Mouse (Mus musculus) ovary, postnatal 36 days (tissue): ENCODE results near the gene Ift81.
"Not testable (repeated sequence)": the region's sequence is repeated elsewhere in the genome, so short reads cannot be mapped to it uniquely, and the experiment has no call there.

Source experiments
- DNase-seq: peaks from one replicate; pipeline ENCODE4 v3.0.0; 2022; ENCODE audit warnings: low spot score, mixed read lengths

Ift81 gene

GRCm38 (mm10) chr5:122613908-122614732 lies at the start of gene Ift81:
Gene Ift81, minus strand, starts transcription at chr5:122614518.
- peak; percentile 93 for DNase-seq

DNA sequence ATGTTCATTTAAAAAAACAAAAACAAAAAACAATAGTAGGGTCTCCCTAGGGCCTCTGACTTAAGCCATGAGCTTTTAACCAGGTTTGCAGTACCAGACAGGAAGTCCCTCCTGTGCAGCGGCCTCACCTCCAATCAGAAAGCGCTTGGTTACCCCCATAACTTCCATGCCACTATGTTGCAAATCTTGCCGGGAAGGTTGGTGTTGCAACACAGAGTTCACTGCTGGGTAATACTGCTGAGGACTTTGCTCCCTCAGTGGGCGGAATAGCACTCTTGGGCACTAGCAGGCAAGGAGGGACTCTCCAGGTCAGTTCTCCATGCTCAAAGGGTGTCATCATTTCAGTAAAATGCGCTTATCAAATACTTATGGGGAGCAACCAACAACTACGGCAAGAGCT lies 48.2 kb upstream of the Ift81 start:
- DNase-seq: no peak

DNA sequence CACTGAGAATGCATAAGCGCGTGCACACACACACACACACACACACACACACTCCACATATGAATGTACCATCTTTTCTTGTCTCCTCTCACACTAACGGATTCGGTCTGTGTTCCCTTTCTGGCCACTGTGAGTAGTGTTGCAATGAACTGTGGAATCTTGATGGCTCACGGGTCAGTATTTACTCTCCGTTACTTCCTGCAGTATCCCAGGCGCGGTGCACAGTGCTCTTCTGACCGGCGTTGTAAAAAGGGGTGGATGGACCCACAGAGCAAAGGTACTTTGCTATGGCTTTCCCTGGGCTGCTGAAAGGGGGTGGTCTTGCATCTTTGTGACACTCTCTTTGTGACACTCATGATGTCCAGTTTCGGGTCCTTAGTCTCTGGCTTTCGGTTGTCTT lies 42.5 kb upstream of the Ift81 start:
- no peak for DNase-seq

GRCm38 (mm10) chr5:122654268-122654573 lies 39.9 kb upstream of the Ift81 start:
- no peak for DNase-seq

- DNase-seq: no peak
Measured at GRCm38 (mm10) chr5:122653446-122654267, 39.3 kb upstream of the Ift81 start.

DNA sequence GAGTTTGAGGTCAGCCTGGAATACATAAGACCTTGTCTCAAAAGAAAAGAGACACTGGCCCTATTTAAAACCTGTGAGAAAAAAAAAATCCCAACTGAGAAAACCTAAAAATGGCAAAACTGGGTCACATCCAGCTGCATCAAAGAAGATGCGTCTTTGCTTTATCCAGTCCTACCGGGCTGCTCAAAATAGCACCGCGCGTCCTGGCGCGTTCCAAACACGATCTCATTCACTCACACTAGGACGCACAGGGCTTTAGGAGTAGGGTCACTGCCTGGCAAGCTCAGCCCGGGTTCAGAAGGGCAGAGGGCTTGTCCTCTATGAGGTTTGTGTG lies 38.8 kb upstream of the Ift81 start:
- no peak for DNase-seq

GRCm38 (mm10) chr5:122652506-122652905 lies 38.2 kb upstream of the Ift81 start:
- DNase-seq: no peak

- DNase-seq: no peak
Measured at GRCm38 (mm10) chr5:122650100-122650499, 35.8 kb upstream of the Ift81 start.

DNA sequence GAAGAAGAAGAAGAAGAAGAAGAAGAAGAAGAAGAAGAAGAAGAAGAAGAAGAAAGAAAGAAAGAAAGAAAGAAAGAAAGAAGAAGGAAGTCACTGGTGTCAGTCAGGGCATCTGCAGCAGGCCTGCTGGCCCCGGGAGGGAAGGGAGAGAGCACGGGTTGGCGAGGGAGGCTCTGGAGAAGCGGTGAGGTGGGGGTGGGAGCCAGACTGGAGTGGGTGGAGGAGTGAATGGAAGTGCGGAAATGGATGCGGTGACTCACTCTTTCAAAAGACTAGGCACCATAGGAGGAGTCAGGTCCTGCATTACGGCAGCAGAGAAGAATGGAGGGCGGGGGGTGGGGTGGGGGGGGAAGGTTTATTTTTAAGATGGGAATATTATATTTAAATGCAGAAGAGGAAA lies 34.9 kb upstream of the Ift81 start:
- no peak for DNase-seq

GRCm38 (mm10) chr5:122647952-122648374 lies 33.6 kb upstream of the Ift81 start:
- not testable (repeated sequence) for DNase-seq

GRCm38 (mm10) chr5:122647256-122647924 lies 33.1 kb upstream of the Ift81 start:
- DNase-seq: no peak

DNA sequence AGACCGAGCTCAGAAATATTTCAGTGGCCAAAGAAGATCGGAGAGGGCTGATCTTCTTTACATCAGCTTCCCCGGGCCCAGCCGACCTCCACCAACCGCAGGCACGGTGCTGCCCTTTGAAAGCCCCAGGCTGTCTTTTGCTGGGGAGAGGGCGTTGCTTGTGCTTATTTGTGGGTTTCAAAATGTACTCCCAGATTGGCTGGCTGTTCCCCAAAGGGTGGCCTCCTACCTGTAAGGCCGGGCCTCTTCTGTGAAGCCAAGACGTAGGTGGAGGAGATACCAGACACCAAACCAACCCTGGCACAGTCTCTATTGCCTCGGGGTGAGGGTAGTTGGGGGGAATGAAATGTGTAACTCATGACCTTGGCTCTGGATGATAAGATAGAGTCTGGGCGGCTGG lies 31.7 kb upstream of the Ift81 start:
- no peak for DNase-seq

GRCm38 (mm10) chr5:122645290-122645689 lies 31.0 kb upstream of the Ift81 start:
- DNase-seq: no peak

- peak; percentile 35 for DNase-seq
Measured at GRCm38 (mm10) chr5:122644111-122644607, 29.8 kb upstream of the Ift81 start.

DNA sequence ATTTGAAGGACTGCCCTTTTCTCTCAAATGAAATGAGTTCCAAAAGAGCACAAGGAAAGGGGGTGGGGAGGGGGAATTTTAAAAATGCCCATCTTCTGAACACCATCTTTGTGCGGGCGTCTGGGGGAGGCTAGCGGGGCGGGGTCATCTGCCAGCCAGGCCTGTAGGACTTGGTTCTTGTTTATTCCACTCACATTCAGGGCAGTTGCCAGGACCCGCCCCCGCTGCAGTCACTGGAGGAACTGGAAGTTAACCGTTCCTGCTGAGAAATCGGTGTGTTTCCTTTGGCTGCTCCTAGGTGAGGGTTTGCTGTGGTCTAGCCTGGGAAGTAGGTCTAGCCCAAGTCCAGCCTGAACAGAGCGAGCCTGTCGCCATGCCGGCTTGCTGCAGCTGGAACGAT lies 29.4 kb upstream of the Ift81 start, which contains the start of gene P2rx7:
Gene P2rx7 (plus strand): TSS at position 211 of the 400 bp plus-strand sequence.
- peak; percentile 71 for DNase-seq

DNA sequence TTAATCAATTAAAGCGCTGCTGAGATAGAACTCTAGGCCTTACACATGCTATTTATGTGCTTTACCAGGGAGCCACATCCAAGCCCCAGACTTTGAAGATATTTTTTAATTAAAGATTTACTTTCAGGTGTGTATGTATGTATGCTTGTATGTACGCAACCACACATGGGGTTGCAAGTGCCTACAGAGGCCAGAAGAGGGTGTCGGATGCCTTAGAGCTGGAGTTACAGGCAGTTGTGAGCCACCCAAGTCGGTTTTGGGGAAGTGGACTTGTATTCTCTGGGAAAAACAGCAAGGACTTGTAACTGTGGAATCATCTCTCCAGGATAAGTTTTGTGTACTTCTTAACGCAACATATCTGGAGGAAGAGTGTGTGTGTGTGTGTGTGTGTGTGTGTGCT lies 25.7 kb upstream of the Ift81 start:
- DNase-seq: no peak

GRCm38 (mm10) chr5:122639517-122639916 lies 25.2 kb upstream of the Ift81 start:
- no peak for DNase-seq

DNA sequence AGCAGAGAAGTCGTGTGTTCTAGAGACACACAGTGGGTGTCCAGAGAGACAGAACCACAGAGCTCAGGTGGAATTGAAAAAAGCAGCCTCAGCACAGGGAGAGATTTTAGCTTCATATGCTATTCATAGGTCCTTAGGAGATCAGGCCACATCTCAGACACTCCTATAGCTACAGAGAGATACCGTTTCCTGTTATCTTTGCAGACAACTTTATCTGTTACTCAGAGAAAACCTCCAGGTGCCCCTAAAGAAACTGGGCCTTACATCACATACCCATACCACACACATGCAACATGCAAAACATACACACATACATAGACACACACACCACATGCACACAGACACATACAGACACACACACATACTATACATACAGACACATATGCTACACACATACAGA lies 24.0 kb upstream of the Ift81 start:
- DNase-seq: no peak

DNA sequence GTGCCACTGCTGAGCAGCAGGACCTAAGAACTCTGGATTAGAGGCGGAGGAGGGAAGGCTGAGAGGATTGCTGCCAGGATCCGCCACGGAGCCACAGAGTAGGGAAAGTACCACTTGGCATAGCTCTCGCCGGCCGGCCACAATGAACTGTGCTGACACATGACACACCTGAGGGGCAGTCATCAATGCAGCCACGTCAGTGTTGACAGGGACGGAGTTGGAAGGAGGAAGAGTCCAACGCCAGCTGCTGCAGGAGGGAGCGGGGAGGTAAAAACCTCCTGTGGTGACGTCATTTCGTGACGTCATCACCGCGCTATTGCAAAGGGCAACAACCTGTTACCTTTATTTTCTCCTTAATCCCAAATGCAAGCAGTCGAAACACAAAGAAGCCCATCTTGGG lies 22.6 kb upstream of the Ift81 start:
- peak; percentile 31 for DNase-seq

GRCm38 (mm10) chr5:122636308-122636707 lies 22.0 kb upstream of the Ift81 start:
- DNase-seq: no peak

DNA sequence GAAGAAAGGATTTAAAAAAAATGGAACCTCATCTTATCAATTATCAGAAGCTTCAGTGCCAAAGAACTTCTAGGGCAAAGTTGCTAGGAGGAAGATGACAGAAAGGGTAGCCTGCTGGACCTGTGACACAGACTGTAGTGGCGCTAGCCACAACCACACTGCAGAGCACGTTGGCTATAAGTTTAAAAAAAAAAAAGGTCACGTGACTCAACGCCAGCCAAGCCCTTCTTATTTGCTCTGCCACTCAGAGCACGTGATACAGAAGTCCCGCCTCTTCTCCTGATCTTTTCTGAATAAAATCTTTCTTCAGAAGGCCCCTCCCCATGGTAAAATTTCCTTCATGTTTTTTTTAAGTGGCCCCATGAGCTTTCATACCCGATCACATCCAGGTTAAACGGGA lies 20.9 kb upstream of the Ift81 start:
- no peak for DNase-seq

GRCm38 (mm10) chr5:122627243-122627642 lies 12.9 kb upstream of the Ift81 start:
- peak; percentile 85 for DNase-seq
